Mouse (Mus musculus): Measurements from ENCODE around the gene Slc22a18.
"Not testable (repeated sequence)": the region's sequence is repeated elsewhere in the genome, so short reads cannot be mapped to it uniquely, and the experiment has no call there.

Slc22a18 gene

DNA sequence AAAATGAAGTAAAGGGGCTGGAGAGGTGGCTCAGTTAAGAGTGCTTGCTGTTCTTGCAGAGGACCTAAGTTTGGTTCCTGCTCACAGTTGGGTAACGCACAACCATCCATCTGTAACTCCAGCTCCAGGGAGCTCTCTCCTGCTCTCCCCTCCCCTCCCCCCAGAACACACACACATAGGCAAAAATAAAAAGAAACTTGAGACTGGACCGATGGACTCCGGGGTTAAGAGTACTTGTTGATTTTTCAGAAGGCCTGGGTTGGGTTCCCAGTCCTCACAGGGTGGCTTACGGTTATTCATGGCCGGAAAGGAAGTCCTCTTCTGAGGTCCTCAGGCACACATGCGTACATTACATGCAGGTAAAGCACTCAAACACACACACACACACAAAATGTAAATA is 30.4 kb downstream of the Slc22a18 start:
- DNase-seq (ENCODE audit: low spot score), result no peak

DNA sequence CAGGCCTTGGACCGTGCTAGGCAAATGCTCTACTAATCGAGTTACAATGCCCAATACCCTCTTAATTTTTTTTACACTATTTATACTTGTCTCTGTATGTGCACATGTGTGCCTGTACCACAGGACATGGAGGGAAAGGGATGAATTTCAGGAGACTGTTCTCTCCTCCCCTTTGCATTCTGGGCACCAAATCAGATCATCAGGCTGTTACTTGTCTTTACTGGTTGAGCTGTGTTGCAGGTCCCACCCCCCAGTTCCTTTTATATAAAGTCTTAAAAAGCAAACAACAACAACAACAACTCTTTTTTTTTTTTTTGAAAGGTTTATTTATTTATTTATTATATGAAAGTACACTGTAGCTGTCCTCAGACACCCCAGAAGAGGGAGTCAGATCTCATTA is 31.9 kb downstream of the Slc22a18 start:
- no peak for DNase-seq (ENCODE audit: low spot score)

DNA sequence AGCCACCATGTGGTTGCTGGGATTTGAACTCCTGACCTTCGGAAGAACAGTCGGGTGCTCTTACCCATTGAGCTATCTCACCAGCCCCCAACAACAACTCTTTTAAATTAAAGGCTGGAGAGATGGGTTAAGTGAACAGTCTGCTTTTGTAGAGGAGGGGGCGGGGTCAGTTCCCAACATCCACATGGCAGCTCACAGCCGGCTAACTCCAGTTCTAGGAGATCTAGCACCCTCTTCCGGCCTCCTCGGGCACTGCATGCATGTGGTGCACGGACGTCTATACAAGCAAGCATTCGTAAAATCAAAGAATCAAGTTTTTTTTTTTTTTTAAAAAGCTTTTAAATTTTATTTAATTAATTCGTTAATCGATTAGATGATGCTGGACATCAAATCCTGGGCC is 32.3 kb downstream of the Slc22a18 start:
- DNase-seq (ENCODE audit: low spot score), result peak; percentile 79

DNA sequence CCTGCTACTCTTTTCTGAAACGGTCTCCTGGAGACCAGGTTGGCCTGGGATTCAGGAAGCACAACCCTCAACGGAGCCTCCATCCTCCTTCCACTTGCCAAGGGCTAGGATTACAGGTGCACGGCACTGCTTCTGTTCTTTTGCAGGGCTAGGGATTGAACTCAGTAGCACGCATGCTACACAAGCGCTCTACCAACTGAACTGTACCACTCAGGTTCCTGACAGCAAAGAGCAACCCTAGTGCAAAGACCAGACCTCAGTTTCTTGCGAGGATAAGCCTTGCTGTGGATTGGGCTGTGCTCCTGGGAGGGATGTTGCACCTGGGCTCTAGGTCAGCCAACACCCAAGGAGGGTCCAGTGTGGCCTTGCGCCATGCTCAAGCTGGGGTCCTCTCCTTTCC is 32.7 kb downstream of the Slc22a18 start:
- no peak for DNase-seq (ENCODE audit: low spot score)

DNA sequence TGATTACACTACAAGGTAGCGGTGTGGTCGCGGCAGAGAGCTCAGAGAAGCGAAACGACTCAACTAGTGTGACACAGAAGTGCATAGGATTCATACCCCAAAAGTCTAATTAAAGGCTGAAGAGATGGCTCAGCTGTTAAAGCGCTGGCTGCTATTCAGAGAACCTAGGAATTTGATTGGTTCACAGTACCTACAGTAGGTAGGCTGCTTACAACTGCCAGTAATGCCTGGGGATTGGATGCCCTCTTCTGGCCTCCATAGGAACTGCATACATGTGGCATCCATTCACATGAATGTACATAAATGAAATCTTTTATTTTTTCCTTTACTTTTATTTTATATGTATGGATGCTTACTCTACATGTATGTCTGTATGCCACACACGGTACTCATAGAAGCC is 33.1 kb downstream of the Slc22a18 start:
- peak; percentile 78 for DNase-seq (ENCODE audit: low spot score)

DNA sequence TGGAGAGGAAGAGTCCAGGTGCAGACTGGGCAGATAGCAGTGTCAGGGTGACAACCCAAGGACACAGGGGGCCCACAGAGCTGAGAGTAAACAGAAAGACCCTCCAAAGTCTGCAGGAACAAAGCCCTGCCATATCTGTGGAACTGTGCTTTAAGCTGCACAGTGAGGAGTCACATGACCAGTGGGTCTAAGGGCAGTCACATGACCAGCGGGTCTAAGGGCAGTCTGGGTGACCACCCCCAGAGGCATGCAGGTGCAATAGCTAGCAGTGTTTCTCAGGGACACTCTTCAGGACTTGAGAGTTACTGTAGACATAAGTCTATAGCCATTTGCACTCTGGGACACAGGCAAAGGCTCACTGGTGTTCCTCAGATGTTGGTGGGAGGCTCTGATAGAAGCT is 36.0 kb downstream of the Slc22a18 start:
- DNase-seq (ENCODE audit: low spot score), result no peak

DNA sequence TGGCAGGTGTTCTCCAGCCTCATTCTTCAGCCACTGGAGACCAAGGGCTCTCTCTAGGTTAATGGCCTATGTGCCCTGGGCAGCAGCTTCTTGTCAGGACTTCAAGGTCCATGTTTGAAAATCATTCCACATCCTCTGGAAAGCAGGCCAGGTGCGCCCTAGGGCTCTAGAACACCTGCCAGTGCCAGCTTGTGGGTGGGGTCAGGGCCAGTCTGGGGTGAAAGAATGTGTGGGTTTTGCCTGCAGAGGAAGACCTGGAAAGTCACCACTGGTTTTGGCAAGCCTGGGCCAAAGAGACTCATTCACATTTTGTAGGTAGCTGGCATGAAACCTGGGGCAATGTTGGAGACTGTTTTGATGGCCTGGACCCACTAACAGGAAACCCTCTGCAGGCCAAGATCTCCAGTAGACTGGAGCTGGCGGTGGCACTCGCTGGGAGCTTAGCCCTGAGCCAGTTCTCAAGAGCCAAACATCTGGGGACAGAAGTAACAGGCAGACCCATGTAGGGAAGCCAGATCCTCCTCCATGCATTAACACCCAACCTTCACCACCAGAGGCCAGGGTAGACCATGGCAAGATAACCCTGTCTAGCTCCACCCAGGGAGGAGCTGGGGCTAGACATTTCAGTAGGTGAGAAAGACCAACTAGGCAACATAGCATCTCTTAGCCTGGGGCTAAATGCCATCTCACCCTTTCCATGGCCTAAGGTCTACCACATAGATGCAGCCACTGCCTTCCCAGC is 37.2 kb downstream of the Slc22a18 start:
- DNase-seq (ENCODE audit: low spot score), result no peak

DNA sequence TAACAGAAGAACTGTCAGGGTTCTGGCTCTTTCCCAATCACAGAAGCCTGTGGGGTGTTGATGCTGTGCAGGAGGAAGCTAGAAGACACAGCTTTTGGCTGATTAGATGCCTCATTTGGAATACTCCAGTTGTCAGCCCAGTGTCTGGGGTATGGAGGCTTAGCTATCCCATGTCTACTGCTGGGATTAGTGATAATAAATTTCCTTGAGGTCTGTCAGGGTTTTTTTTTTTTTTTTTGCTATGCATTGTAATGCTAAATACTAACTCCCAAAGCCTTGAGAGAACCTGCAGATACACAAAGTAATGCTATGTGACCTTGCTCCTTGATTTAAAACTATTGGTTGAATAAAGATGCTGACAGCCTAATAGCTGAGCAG is 37.8 kb downstream of the Slc22a18 start:
- no peak for DNase-seq (ENCODE audit: low spot score)

DNA sequence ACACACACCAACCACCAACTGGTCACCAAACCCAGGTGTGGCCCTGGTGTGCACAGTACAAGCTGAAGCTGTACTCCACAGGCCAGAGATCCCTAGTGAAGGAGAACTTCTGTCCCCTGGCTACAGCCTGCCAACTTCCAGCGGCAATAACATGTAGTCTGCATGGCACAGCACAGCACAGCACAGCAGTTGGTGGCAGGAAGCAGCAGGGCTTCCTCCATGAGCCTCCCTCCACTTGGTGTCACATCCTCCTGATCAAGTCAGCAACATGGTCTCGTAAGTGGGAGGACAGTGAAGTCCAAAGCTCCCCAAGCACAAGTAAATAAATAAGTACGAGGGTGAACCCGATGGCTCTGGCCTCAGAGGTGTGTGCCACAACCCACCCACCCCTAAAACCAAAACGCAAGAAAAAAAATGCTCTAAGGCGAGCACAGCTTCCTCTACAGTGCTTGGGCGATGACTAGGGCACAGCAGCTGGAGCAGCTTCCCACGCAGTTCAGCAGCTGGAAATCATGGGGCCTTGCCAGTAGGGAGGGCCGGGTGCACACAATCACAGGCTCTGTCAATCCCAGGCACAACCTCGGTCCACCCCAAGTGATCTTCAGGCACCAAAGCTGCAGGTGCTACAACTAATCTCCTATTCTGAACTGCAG is 40.4 kb downstream of the Slc22a18 start:
- DNase-seq (ENCODE audit: low spot score), result no peak

DNA sequence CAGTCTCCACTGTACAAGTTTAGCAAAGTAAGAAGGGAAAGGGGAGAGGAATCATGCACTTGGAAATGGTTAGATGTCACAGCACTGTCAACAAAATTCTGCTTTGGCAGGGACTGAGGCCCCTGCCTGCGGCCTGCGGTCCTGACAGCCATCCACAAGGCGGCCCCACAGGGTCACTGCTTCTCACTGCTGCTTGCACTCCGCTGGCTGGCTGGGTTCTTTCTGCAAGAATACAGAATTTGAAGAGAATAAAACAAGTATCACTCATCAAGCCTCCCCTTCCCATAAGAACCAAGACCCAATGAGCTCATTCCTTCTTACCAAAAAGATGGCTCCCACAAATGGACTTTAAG is 40.9 kb downstream of the Slc22a18 start:
- no peak for DNase-seq (ENCODE audit: low spot score)

DNA sequence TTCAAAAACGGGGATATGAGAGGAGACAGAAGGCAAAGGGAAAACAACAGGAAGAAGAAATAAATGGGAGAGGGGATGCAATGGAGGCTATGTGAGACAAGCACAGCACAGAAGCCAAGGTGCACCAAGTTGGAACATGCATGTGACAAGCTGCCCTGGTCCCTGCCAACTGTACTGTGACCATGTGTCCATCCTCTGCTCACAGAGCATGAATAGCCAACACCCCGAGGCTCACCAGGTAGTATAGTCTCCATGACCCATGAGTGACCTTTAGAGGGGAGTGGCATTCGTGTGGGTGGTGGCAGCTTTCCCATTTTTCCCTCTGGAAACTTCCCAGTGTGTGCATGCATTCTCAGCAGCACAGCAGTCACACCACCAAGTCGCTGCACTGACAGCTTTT is 45.8 kb downstream of the Slc22a18 start:
- DNase-seq (ENCODE audit: low spot score), result no peak

DNA sequence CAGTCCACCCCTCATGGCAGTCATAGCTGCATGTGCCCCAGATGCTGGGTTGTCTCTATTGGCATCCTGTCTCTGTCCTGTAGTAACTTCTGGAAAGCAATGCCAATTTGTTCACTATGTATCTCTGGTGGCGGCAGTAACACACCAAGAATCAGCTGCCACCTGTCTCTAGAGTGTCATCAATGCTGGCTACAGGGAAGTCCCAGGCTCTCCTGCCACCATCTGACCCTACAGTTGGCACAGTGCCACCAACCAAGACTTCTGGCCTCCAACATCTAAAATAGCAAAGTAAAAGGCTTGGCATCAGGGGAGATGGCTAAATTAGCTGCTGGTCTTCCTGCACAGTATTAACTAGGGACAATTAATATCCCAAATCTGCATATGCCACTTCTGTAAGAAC is 58.9 kb downstream of the Slc22a18 start:
- DNase-seq (ENCODE audit: low spot score), result no peak

DNA sequence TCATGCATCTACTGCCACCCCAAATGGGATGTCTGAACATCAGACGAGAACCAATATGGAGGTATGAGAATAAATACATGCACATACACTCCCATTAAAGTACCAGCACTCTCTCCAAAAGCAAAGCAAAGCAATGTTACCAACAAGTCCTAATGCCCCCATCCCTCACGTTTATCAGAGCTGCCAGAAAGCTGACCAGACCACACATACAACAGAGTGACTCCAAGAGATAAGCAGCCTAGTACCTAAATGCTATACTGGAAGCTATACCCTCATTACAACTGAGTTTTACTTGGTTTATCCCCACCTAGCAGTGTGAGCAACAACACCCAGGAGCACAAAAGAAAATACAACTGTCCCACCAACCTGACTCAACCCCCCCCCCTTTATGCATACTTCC is 59.7 kb downstream of the Slc22a18 start:
- DNase-seq (ENCODE audit: low spot score), result no peak

DNA sequence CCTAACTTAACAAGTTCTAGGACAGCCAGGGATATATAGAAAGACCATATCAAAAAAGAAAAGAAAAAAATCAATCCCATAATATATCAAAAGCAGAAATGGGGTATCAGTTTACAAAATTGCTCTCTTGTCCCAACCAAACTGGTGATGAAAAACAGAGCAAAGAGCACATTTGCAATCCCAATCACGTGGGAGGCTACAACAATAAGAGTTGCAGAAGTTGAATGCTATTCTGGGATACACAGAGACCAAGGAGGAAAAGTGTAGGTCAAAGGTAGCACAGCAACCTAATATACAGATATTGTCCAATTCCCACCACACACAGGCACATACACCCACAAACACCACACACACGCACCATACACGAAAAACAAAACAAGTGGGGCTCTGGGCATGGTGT is 62.7 kb downstream of the Slc22a18 start:
- no peak for DNase-seq (ENCODE audit: low spot score)

DNA sequence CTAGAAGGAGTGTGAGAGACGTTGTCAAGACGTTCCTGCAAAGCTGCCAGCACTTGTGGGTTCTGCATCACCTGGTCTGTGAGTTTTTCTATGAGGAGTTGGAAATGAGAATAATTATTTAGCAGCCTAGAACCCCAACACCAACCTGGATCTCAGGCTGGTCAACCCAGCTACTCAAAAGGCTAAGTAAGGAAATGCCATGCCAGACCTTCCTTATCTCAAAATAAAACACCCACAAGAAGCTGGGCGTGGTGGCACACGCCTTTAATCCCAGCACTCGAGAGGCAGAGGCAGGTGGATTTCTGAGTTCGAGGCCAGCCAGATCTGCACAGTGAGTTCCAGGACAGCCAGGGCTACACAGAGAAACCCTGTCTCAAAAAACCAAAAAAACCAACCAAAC is 64.7 kb downstream of the Slc22a18 start:
- DNase-seq (ENCODE audit: low spot score), result not testable (repeated sequence)

DNA sequence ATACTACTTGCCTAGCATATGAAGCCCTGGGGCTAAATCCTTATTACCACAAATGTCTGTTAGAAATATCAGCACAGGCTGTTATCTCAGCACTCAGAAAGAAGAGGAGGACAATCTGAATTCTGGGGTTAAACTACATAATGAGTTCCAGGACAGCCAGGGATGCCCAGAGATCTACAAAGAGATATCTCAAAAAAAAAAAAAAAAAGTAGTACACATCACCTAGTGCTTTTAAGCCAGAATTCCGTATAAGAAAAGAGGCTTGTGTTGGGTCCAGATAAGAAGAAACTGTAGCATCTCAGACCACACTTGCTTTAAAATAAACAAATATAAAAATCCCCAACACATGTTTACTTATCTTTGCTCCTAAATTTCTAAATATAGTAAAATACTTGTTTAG is 65.1 kb downstream of the Slc22a18 start:
- DNase-seq (ENCODE audit: low spot score), result no peak

DNA sequence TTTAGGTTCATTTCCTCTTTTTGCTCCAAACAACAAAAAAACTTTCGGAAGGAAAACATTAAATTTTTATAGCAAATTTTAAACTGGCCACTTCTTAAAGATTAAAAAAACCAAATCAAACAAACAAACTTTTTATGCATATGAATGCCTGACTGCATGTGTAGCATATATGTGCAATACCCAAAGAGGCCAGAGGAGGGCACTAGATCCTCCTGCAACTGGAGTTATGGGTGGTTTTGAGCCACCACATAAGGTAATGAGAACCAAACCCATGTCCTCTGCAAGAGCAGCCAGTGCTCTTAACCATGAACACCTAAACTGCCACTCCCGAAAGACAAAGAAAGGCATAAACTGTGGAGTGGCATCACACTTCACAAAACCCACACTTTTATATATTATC is 70.8 kb downstream of the Slc22a18 start:
- peak; percentile 73 for DNase-seq (ENCODE audit: low spot score)

DNA sequence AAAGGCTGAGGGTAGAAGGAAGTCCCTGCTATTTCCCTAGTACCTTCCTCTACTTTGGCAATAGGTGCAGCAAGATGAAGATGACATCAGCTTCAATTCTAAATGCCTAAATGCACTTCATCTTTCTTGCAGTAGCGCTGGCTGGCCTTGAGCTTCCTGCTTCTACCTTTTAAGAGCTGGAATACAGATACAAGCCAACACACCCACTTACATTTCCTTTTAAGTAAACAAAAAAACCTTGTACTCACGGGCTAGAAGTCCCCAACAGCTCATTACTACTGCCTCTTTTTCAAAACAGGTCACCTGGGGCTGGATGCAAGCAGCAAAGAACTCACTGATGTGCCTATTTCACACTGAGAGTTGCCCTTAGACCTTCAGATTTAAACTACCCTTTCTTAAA is 73.0 kb downstream of the Slc22a18 start:
- no peak for DNase-seq (ENCODE audit: low spot score)

DNA sequence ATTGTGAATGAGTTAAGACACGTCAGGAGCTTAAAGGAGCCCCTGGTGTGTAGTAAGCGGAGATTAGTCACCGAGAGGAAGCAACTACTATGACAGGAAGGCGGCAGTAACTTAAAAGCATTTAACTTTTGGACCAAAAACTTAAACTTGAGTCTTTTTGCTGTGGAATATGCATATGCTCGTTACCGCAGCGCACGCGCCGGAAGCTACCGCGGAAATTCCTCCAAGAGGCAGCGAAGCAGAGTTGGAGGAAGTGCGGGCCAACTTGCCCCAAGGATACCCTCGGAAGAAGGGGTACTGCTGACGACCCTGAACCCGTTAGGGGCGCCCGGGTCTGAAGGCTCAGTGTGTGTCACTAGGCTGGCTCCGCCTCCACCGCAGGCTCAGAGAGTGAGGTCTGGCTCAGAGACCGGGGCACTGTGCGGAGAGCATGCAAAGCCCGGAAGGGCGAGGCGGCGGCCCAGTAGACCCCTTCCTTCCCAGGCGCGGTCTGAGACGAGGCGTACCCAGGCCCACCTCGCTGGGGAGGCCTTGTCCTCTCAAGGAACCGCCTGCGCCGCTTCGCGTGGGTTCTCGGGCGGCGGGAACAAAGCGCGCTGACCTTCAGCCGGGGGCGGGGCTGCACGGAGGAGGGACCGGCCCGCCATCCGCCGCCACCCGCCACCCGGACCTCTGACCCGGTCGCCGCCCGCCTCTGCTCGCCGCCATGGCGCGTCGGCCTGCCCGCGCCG is 74.9 kb downstream of the Slc22a18 start:
- DNase-seq (ENCODE audit: low spot score), result peak; percentile 76
